Mouse (Mus musculus) adrenal gland, postnatal 36 days (tissue): ENCODE data around the gene Actn2. TPM values are rescaled to one million over a fixed set of nuclear protein-coding genes. Genes with fewer than 3 reads are reported as not detected.

Experiments used
- DNase-seq, 2 experiments: peaks; one replicate each; pipeline ENCODE4 v3.0.0; 2021; ENCODE audit warnings: mixed read lengths in 1 of 2
- total RNA-seq, 2 experiments: library from RNA; stranded (reverse); gene quantifications; 2 replicates each; pipeline ENCODE4 v1.2.3; 2021

Gene Actn2
- total RNA-seq, 2 experiments from 2014 or later, result 0.10 to 0.59 TPM

DNA sequence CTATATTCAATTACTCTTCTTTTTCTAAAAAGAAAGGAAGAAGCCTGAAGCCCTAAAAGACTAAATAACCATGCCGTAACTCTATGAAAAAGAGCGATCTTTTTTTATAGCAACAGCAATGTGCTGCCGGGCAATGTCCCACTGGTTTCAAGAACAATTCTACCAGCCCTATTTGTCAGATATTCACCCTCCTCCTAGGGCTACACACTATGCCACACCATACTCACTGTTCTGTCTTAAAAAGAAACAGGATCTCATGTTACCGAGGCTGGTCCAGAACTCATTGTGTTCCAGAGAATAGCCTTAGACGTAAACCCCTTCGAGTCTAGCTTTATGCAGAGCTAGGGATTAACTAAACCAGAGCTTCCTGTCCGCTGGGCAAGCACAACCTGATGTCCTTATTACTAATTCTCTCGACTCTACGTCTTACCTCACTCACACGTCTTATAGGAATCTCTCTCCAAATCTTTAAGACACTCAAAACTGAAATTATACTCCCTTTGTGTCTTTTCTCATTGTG is 83.6 kb downstream of the Actn2 start:
- no peak for DNase-seq

DNA sequence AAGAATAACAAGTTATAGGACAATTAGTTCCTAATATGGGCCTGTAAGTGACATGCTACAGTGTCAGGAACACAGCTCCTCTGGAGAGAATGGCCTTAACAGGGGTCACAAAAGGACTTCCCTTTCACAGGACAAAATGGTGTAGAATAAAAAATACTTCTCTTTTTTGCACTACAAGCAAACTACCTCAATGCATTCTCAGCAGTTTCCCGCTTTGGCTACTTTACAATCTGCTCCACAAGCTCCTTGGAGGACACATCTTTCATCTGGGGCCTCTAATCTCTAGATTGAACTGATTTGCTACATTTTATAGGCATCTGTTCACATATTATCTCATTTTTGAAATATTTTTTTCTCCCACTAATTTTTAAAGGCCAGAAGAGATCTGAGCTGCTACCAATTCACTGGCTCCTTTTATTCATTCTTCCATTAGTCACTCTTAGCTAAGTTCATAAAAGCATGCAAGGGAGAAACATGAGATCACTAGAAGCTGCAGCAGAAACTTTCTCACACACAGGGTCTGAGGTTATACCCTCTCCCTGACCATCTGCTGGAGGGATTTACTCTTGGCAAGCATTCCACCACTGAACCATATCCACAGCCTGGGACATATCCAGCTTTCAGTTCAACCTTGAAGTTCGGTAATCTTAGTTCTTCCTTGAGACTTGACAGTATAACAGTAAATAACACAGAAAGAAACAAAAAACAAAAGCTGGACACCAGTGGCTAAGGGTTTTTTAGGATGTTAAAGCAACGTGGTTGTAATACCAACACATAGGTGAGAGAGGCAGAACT is 84.5 kb downstream of the Actn2 start:
- DNase-seq, result no peak

DNA sequence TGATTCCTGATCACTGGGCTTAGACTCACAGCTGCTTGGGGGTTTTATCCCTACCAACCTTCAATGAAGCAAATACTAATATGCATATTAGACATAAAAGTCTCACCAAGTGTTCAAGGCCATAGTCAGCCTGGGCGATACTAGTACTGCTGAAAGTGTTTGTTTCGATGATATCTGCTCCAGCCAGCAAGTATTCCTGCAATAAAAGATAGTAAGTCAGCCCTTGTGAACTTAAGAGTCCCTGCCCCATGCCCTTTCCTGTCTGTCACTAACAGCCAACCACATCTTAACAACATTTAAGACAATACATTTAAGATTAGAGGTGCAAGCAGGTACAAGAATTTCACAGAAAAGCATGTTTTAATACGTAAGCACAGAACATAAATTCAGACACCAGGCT is 90.1 kb downstream of the Actn2 start:
- DNase-seq, result no peak

DNA sequence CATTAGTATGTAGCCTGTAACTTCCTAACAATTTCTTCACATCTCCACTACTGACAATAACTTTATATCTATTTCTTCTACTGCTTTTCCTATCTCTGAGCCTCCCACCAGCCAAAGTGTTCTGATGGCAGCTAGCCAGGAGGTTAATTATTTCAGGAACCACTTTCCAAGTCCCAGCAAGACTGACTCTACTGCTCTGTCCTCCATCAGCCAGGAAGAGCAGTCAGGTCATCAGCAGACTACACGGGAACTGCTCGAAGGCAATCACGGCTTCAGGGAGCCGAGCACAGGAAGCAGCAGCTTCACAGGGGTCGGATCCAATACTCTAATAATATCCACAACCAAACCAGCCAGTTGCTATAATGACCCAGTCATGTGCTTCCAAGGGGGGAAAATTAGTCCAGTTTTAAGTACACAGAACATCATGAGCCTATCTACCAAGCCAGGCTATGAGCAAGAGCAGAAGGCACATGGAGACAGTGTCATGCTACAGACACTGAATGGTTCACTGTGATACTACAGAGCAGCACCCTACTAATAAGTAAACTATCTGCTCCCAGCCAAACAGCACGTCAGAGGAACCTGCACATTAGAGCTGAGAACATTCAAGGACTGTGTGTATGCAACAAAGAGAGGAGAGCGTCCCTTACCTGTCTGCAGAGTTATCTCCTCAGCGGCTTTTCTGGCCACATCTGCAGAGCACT is 91.2 kb downstream of the Actn2 start:
- DNase-seq, result no peak

DNA sequence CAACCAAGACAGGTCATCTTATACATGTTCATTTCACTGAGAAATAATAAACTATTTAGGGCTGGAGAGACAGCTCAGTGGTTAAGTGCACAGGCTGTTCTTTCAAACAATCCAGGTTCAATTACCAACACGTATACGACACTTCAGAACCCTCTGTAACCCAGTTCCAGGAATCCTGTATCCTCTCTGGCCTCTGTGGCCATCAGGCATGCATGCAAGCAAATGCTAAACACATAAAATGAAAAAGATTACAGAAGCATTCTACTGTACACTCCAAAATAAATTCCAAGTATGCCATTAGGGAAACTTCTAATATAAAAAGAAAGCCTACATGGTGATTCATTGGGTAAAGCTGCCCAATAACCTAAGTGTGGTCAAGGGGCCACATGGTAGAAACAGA is 94.6 kb downstream of the Actn2 start:
- no peak for DNase-seq

DNA sequence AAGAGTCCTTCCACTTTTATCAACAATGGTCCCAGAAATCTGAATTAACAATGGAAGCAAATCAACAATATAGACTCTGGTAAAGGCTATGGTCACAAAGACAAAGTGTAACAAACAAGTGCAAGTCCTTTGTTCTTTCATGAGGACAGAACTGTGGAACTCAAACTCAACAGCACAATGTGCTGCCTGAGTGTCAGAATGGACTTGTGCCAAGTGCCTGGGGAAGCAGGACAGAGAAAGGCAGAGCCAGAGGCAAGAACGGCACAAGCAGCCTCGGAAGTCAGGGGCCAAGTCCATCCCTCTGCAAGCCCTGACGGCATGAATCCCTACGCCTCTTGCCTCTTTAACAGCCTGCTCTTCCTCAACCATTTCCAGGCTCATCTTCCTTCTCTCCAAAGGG is 96.6 kb downstream of the Actn2 start:
- DNase-seq, result no peak

DNA sequence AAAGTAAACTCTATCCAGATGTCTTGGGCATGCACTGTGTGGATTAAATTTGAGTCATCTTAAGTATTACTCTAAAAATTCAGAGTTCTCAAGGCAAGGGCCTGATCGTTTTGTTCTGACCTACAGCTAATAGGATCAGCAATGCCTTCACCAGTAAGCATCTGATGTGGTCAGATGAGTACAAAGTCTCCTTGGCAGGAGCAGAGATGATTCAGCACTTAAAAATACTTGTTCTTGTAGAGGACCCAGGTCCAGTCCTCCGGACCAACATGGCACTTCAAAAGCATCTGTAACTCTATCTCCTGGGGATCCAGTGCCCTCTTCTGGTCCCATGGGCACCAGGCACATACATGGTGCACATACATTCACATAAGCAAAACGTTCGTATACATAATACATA is 108.4 kb downstream of the Actn2 start:
- DNase-seq, result no peak

DNA sequence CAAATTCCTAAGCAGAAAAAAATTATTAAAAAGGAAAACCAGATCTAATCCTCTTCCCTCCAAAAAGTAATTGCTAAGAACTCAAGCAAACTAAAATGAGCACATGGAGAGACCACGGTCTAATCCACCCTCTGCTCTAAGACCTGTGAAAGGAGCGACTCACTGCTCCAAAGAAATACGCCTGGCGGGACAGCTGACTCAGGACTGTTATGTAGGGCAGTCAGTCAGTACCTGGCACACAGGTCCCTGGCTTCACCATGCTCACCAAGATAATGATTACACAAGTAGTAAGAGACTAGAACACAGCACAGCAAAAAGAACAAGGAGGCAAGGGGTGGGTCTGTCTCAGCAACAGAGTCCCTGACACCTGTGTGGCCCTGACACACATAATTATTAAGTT is 112.3 kb downstream of the Actn2 start:
- no peak for DNase-seq

DNA sequence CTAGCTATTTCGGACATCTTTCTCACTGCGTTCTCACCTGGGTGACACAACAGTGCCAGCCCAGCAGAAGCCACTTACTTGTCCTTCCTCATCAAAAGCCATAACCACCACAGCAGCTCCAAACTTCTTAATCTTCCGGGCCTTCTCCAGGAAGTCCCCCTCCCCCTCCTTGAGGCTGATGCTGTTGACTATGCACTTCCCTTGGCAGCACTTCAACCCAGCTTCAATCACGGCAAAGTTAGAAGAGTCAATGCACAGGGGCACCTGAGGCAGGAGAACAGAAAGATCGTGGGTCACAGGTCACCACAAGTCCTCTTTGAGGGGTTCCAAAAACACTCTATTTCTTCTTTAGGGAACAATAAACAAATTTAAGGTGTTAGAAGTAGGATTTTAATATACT is 113.0 kb downstream of the Actn2 start:
- DNase-seq, result no peak

Other genes starting within 250 kb of the Actn2 start
- 10 to 100 TPM in 1 of 2 experiments, 1 to 10 TPM in 1; 8.5 to 21.8 TPM for gene Ryr2, start 233.8 kb downstream of the Actn2 start, total RNA-seq
- gene Mtr, start 82.6 kb downstream of the Actn2 start, total RNA-seq, result 10 to 100 TPM; 20.0 to 20.3 TPM
- gene Heatr1, start 54.3 kb upstream of the Actn2 start, total RNA-seq, result 10 to 100 TPM; 33.4 to 50.1 TPM
- gene Lgals8, start 124.2 kb upstream of the Actn2 start, total RNA-seq, result 10 to 100 TPM; 82.0 to 87.1 TPM
- gene Edaradd, start 179.7 kb upstream of the Actn2 start, total RNA-seq, result under 1 TPM; 0.03 to 0.07 TPM
- gene Ero1lb, start 225.1 kb upstream of the Actn2 start, total RNA-seq, result 10 to 100 TPM; 18.1 to 22.8 TPM